Mouse (Mus musculus) yolk sac, embryonic 10.5 days (tissue): Measurements from ENCODE around the gene Slc4a8.
A peak's percentile ranks its signal among the peaks of the same experiment; 100 is the strongest.

Experiments
- DNase-seq: peaks from one replicate; pipeline ENCODE4 v3.0.0-alpha.2; 2017; ENCODE audit warnings: low spot score

Slc4a8 gene

DNA sequence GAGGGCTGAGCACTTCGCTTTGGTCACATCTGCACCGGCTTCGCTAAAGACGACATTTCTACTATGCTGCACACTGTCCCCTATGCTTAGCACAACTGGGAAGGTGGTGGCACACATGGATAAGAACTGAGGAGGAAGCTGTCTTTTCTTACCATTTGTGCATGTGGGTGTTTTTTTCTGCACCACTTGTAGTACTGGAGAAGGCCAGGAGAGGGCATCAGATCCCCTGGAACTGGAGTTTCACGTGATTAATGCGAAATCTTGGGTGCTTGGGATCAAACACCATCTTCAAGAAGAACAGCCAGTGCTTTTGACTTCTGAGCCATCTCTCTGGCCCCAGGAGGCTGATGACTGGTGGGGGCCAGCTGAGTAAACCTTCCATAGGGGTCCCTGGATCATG is 69.1 kb downstream of the Slc4a8 start:
- no peak for DNase-seq

DNA sequence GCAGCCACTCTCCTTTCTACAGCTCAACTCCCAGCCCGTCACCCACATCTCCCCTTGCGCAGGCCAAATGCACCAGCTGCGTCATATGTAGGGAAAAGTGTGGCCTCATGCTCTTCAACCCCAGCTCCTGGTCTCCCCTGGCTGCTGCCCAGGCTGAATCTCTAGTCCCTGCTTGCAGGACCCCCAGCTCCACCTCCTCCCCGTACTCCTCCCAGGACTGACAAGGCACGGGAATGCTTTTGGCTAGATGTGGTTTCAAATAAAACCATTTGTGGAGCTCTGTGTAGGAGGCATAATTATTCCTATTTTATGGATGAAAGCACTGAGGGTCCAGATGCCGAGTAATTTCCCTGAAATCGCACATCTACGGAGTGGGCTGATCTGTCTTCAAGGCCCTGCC is 70.6 kb downstream of the Slc4a8 start:
- no peak for DNase-seq

GRCm38 (mm10) chr15:100832784-100833183 is 71.2 kb downstream of the Slc4a8 start:
- no peak for DNase-seq

- DNase-seq = no peak
Observed at GRCm38 (mm10) chr15:100836729-100837128, 75.2 kb downstream of the Slc4a8 start.

DNA sequence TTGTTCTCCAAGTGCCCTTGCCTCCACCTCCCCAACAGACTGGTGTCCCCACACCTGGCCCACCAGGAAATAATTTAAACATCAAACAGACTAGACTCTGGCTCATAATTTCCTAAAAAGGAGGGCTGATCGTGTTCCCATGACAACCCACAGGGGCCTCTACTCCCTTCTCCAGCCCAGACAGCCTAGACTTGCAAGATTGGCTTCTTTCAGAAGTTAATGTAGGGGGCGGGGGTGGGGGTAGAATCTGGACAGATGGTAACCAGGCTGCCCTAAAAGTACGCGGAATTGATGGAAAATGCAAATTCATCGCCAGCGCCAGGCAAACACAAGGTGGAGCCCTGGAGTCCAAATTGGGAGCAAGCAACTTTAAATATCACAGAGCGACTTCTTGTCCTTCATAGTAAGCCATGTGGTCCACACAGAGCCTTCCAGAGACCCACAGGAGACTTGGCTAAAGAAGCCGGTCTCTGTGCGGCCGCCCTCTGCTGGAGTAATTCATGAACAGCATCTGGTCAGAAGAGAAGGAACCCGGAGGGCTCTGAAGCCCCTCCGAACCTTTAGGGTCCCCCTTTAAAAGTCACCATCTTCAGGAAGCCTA is 77.2 kb downstream of the Slc4a8 start:
- DNase-seq = peak; percentile 12

- no peak for DNase-seq
Observed at GRCm38 (mm10) chr15:100844336-100844735, 82.8 kb downstream of the Slc4a8 start.

GRCm38 (mm10) chr15:100845049-100845879 is 83.7 kb downstream of the Slc4a8 start:
- DNase-seq = peak; percentile 21

GRCm38 (mm10) chr15:100847193-100847592 is 85.6 kb downstream of the Slc4a8 start:
- DNase-seq = no peak

- DNase-seq = no peak
Observed at GRCm38 (mm10) chr15:100857586-100857985, 96.0 kb downstream of the Slc4a8 start.

DNA sequence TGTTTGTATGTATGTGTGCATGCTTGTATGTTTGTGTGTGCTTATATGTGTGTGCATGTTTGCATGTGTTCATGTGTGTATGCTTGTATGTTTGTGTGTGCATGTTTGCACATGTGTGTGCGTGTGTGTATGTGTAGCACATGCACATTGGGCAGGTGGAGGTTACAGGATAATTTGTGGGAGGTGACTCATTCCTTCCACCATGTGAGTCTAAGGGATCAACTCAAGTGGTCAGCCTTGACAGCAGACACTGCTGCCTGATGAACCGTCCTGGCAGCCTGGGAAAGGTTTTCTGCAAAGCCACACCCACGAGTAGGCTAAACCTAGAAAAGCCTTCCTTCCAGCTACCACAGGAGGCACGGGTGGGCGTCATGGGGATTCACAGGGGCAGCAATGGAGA is 99.3 kb downstream of the Slc4a8 start:
- no peak for DNase-seq

DNA sequence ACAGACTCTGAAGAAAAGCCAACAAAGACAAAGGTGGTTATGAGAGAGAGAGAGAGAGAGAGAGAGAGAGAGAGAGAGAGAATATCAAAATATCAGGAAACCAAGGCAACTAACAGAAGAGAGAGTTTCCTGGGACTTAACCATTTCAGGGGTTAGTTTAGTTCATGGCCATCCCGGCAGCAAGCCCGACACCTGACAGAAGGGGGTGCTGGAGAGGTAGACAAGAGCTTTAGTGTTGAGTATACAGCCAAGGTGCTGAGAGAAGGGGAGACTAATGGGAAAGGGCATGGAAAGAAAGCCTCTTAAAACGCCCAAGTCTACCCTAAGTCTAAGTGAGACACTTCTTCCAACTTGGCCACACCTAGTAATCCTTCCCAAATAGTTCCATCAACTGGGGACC is 104.0 kb downstream of the Slc4a8 start:
- no peak for DNase-seq

DNA sequence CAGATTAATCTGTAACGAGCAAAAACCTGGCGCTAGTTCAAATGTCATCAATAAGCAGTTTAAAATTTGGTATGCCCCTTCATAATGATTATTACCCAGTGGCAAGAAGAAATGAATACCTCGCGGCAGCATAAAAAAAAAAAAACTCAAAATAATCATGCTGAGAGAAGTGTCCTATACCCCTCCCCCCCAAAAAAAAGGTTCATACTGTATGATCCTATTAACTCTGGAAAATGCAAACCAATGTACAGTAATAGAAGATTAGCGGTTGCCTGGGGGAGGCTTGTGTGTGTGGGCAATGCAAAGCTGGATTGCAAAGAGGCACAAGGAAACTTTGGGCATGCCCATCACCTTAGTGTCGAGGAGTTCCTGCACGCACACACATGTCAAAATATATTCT is 108.0 kb downstream of the Slc4a8 start, which contains the start of gene Scn8a:
Scn8a (plus strand) TSS at position 301 of the 400 bp plus-strand sequence.
- DNase-seq = no peak

GRCm38 (mm10) chr15:100870001-100870774 is 108.6 kb downstream of the Slc4a8 start:
- DNase-seq = peak; percentile 25

DNA sequence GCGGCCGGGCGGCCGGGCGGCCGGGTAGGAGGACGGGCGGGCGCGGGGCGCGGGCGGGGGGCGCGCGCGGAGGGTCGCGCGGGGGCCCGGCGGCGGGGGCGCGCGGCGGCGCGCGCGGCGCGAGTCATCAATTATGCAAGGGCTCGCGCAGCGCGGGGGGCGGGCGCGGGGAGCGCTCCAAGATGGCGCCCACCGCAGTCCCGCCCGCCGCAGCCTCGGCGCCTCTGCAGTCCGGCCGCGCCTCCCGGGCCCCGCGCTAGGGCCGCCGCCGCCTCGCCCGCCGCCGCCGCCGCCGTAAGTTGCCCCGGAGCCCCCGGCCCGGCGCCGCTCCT is 109.2 kb downstream of the Slc4a8 start:
- peak; percentile 17 for DNase-seq

GRCm38 (mm10) chr15:100871107-100872011 is 109.8 kb downstream of the Slc4a8 start:
- DNase-seq = peak; percentile 14

DNA sequence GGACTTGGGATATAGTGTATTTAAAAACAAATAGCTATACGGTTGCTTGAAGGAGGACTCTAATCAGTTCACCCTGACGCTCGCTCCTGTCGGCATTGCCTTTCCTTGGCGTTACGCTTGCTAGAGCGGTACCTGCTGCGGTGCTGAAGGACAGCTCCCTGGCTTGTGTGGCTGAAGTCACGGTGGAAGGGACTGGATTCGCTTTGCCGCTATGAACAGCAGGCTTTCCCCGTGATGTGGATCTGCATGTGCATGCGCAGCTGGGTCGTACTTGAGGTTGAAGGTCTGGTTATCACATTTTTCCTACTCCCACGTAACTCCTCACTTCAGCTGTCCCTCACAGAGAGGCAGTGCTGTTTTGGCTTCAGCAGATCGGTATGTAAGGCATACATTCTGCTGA is 111.6 kb downstream of the Slc4a8 start:
- DNase-seq = peak; percentile 77
